Mouse (Mus musculus) G1E (cell line): Measurements from ENCODE around the gene Plcb1.

Experiments
- CTCF ChIP-seq: IDR thresholded peaks from 2 replicates; pipeline ENCODE4 v1.5.1; 2012; ENCODE audit warnings: low read depth, low read length, inconsistent platforms, mixed read lengths
- TAL1 ChIP-seq: conservative IDR thresholded peaks from 2 replicates; pipeline ENCODE4 v1.6.1; 2012; ENCODE audit warnings: low read depth, low read length, inconsistent platforms, mixed read lengths

DNA sequence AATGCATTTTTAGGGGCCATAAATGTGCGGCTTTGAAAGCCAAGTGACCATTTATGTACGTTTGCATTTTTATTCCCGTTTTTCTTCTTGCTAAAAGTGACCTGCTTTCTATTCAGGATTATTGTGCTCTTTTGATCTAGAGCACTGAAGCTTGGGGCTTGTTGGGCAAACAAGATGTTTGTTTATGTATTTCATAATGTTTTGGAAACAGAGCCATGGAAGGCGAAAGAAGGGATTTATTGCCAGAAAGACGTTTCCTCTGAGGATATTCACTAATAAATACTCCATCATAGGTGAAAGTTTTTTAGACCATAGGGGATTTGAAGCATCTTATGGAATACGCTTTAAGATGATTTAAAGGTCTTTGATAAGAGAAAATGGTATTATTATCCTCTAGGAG, 35.3 kb downstream of the Plcb1 start:
- TF ChIP-seq TAL1 (no peak), CTCF (no peak)
